Mouse (Mus musculus): ENCODE data around the gene Mad1l1. TPM values are rescaled to one million over a fixed set of nuclear protein-coding genes. Genes with fewer than 3 reads are reported as not detected.
A peak's percentile ranks its signal among the peaks of the same experiment; 100 is the strongest.

Gene Mad1l1
- polyA plus RNA-seq, 1 experiment from 2014 or later = 25.2 TPM

DNA sequence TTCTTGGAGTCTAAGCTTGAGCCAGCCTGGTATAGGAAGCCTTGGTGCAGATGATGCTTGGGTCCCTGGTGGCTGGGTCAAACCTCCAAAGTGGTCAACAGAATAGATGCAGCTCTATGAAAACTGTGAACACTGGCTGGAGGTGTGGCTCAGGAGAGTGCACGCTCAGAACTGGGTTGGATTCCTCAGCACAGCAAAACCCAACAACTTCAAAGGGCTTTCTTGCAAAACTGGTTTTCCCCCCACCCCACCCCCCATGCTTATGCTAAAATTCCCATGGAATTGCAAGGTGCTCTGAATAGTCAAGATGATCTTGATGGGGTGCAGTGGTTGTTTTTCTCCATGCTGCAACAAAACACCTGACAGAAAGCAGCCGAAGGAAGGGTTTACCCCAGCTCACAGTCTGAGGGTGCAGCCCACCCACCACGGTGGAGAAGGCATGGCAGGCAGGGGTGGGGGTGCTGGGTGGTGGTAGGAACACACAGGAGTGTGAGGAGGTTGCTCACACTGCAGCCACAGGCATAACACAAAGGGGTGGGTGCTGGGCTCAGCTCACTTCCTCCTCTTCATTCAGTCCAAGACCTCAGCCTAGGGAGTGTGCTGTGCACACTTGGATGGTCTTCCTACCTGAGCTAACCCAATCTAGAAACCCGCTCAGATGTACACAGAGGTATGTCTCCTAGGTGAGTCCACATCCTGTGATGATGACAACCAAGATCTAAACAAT, 197.5 kb downstream of the Mad1l1 start:
- no peak for ATAC-seq (ENCODE audit: extremely low read depth, insufficient number of reproducible peaks, low FRiP score, low TSS enrichment)
- Histone ChIP-seq H3K4me3 (no peak overlapping the region), H3K9me3 (no peaks in the 10 kb centered on the region), H3K4me1 (no peaks in the 10 kb centered on the region), H3K27me3 (replicated peaks) (no peaks in the 10 kb centered on the region), H3K4me2 (no peak overlapping the region), H3K27ac (replicated peaks) (no peak overlapping the region), H3K9ac (no peak overlapping the region), H3K36me3 (no peaks in the 10 kb centered on the region)
- 71% methylated on average over 4 of the region's 4 CpGs for WGBS

GRCm38 (mm10) chr5:140123194-140123593, 198.2 kb downstream of the Mad1l1 start:
- Histone ChIP-seq H3K4me2 (no peak overlapping the region), H3K27ac (replicated peaks) (no peak overlapping the region)
- ATAC-seq (ENCODE audit: extremely low read depth, insufficient number of reproducible peaks, low FRiP score, low TSS enrichment) = no peak

GRCm38 (mm10) chr5:140121966-140122365, 199.4 kb downstream of the Mad1l1 start:
- no peak for ATAC-seq (ENCODE audit: extremely low read depth, insufficient number of reproducible peaks, low FRiP score, low TSS enrichment)
- Histone ChIP-seq H3K36me3 (peaks cover under 1% of the 10 kb centered on the region; the same call in 1 of the 2 replicates), H3K4me3 (no peak overlapping the region), H3K9ac (no peak overlapping the region), H3K27me3 (replicated peaks) (no peaks in the 10 kb centered on the region), H3K4me2 (no peak overlapping the region), H3K4me1 (peaks cover 4% of the 10 kb centered on the region), H3K9me3 (no peaks in the 10 kb centered on the region), H3K27ac (replicated peaks) (no peak overlapping the region)
- 88% methylated on average over 3 of the region's 3 CpGs for WGBS

More at GRCm38 (mm10) chr5:140123194-140123593, 198.2 kb downstream of the Mad1l1 start:
- Histone ChIP-seq H3K9me3 (no peaks in the 10 kb centered on the region), H3K9ac (no peak overlapping the region), H3K4me3 (no peak overlapping the region), H3K36me3 (no peaks in the 10 kb centered on the region), H3K4me1 (no peaks in the 10 kb centered on the region), H3K27me3 (replicated peaks) (no peaks in the 10 kb centered on the region)
- WGBS = 48% methylated on average over 5 of the region's 5 CpGs

DNA sequence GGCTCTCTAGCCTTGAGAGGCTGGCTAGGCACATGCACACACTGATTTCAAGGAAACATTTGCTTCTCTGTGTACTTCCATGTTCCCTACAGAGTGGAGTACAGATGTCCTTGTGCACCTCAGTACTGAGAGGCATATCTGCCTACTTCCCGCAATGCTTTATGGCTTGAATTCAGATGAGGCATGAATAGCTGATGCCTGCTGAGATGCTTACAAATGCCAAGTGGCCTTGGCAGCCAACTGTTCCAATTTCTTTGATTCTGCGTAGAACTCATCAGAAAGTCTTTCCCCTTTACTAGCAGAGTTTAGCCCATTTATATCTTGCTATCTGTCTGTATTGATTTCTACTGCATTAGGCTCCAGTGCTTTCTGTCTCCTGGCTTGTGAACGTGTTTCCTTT, 202.4 kb downstream of the Mad1l1 start:
- no peak for ATAC-seq (ENCODE audit: extremely low read depth, insufficient number of reproducible peaks, low FRiP score, low TSS enrichment)
- Histone ChIP-seq H3K4me2 (no peak overlapping the region), H3K4me3 (no peak overlapping the region), H3K9me3 (no peaks in the 10 kb centered on the region), H3K36me3 (peaks cover 3% of the 10 kb centered on the region; the same call in 1 of the 2 replicates), H3K9ac (no peak overlapping the region), H3K27me3 (replicated peaks) (no peaks in the 10 kb centered on the region), H3K27ac (replicated peaks) (no peak overlapping the region), H3K4me1 (peaks cover 31% of the 10 kb centered on the region)
- 89% methylated on average over 3 of the region's 3 CpGs for WGBS

DNA sequence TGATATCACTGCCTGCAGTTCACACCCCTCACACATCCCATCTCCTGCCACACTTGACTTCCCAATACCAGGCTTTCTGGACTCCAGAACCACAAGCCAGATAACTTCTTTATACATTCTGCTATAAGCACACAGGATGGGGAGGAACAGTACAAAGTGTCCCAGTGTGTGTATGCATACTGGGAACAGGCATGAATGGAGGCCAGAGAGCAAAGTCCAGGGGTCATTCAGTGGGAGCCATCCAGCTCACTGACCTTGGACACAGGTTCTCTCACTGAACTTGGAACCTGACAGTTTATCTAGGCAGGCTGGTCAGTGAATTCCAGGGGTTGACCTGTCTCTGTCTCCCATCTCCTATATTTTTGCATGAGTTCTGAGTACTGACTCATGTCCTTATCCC, 203.4 kb downstream of the Mad1l1 start:
- H3K4me3 ChIP-seq = no peak overlapping the region
- H3K36me3 ChIP-seq = peaks cover 3% of the 10 kb centered on the region; the same call in 1 of the 2 replicates
- ATAC-seq (ENCODE audit: extremely low read depth, insufficient number of reproducible peaks, low FRiP score, low TSS enrichment) = no peak
- H3K4me2 ChIP-seq = no peak overlapping the region
- no peaks in the 10 kb centered on the region for H3K9me3 ChIP-seq
- no peak overlapping the region for H3K9ac ChIP-seq
- peaks cover 31% of the 10 kb centered on the region for H3K4me1 ChIP-seq
- no peaks in the 10 kb centered on the region for H3K27me3 ChIP-seq (replicated peaks)
- H3K27ac ChIP-seq (replicated peaks) = no peak overlapping the region

DNA sequence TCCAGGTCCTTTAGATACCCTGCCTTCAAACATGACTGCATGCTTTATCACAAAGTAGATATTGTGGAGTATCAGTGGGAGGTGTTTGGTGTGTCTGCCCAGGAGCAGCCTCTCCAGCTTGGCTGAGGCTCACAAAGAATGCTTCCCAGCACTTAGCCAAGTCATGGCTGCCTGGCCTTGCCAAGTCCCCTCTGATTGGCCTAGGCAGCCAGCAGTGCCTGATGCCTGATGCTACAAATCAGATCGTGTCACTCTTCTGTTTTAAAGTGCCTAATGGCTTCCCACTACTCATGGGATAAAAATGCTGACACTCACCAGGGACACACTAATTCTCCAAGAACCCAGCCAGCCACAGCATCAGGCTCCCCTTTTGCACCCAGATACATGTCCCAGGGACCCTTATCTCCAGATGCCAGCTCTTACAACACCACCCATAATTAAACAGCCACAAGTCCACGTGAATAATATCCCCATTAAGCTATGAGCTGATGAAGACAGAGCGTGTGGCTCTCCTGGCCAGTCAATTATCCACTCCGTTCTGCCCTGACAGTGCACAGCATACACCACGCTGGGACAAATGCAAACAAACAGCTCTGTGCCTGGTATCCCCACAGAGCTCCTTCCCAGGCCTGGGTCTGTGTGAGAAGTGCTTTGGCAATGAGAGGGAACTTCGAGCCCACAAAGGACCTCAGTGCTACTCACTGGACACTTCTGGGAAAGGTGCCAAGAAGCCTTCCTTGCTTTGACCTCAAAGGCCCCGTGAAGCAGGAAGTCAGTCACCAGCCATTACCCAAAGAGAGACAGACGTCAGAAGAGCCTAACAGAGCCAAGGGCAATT, 205.7 kb downstream of the Mad1l1 start:
- H3K4me1 ChIP-seq = peaks cover 34% of the 10 kb centered on the region
- no peak overlapping the region for H3K4me3 ChIP-seq
- no peaks in the 10 kb centered on the region for H3K27me3 ChIP-seq (replicated peaks)
- H3K27ac ChIP-seq (replicated peaks) = peak overlapping the region; percentile 84
- no peak overlapping the region for H3K9ac ChIP-seq
- 18% methylated on average over 8 of the region's 8 CpGs for WGBS
- peaks cover 8% of the 10 kb centered on the region for H3K36me3 ChIP-seq
- peak; percentile 59; the same call in 1 of the 2 replicates for ATAC-seq (ENCODE audit: extremely low read depth, insufficient number of reproducible peaks, low FRiP score, low TSS enrichment)
- H3K9me3 ChIP-seq = no peaks in the 10 kb centered on the region
- H3K4me2 ChIP-seq = no peak overlapping the region

GRCm38 (mm10) chr5:140114512-140115060, 206.8 kb downstream of the Mad1l1 start:
- ATAC-seq (ENCODE audit: extremely low read depth, insufficient number of reproducible peaks, low FRiP score, low TSS enrichment) = no peak
- WGBS = 78% methylated on average over 3 of the region's 3 CpGs
- Histone ChIP-seq H3K27ac (replicated peaks) (peak overlapping the region; percentile 84), H3K4me1 (peaks cover 39% of the 10 kb centered on the region), H3K4me3 (no peak overlapping the region), H3K9ac (no peak overlapping the region), H3K9me3 (no peaks in the 10 kb centered on the region), H3K4me2 (no peak overlapping the region), H3K36me3 (peaks cover 11% of the 10 kb centered on the region), H3K27me3 (replicated peaks) (no peaks in the 10 kb centered on the region)

DNA sequence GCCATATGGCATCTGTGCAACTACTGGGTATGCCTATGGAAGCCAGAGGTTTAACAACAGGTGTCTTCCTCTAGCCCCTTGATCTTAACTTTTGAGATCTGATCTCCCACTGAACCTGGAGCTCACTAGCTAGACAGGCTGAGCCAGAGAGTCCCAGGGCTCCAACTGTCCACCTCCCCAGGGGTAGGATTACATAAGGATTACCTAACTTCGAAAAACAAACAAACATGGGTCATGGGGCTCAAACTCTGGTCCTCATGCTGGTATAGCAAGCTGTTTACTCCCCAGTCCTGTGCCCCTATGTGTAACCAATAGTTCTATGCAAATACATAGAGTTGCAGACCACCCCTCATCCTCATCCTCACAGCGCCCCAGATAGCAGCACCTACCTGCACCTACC, 208.1 kb downstream of the Mad1l1 start:
- H3K4me2 ChIP-seq = no peak overlapping the region
- ATAC-seq (ENCODE audit: extremely low read depth, insufficient number of reproducible peaks, low FRiP score, low TSS enrichment) = no peak
- peaks cover 14% of the 10 kb centered on the region for H3K36me3 ChIP-seq
- WGBS = 85% methylated on average over 2 of the region's 2 CpGs
- no peak overlapping the region for H3K27ac ChIP-seq (replicated peaks)
- H3K9ac ChIP-seq = no peak overlapping the region
- H3K4me3 ChIP-seq = no peak overlapping the region
- H3K4me1 ChIP-seq = peaks cover 39% of the 10 kb centered on the region
- H3K27me3 ChIP-seq (replicated peaks) = no peaks in the 10 kb centered on the region
- H3K9me3 ChIP-seq = no peaks in the 10 kb centered on the region

GRCm38 (mm10) chr5:140110024-140110423, 211.3 kb downstream of the Mad1l1 start:
- 46% methylated on average over 3 of the region's 3 CpGs for WGBS
- Histone ChIP-seq H3K9ac (no peak overlapping the region), H3K27me3 (replicated peaks) (no peaks in the 10 kb centered on the region), H3K4me3 (no peak overlapping the region), H3K9me3 (no peaks in the 10 kb centered on the region), H3K4me2 (no peak overlapping the region), H3K4me1 (peaks cover 16% of the 10 kb centered on the region), H3K36me3 (peaks cover 12% of the 10 kb centered on the region; the same call in 1 of the 2 replicates), H3K27ac (replicated peaks) (no peak overlapping the region)
- no peak for ATAC-seq (ENCODE audit: extremely low read depth, insufficient number of reproducible peaks, low FRiP score, low TSS enrichment)

DNA sequence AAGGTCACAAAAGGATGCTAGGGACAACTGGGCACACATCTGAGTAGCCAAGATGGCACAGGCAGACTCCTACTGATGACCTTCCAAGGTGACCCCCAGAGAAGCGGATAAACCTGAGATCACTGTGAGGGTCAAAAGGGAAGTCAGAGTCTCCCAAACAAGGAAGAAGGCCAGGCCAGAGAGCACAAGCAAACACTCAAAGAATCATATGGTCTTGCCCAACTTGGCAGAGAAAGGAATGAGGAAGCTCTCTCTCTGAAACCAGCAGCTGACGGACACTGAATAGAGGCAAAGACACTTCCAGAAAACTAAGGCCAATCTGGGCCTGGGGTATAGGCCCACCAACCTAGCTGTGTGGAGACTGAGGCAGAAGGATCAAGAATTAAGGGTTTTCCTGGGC, 213.4 kb downstream of the Mad1l1 start:
- 0 out of 2 replicates have a peak, but pooled peaks cover 9% of the 10 kb centered on the region for H3K4me1 ChIP-seq
- H3K4me3 ChIP-seq = no peak overlapping the region
- peaks cover 15% of the 10 kb centered on the region; the same call in 1 of the 2 replicates for H3K36me3 ChIP-seq
- 86% methylated on average over 2 of the region's 2 CpGs for WGBS
- no peaks in the 10 kb centered on the region for H3K9me3 ChIP-seq
- ATAC-seq (ENCODE audit: extremely low read depth, insufficient number of reproducible peaks, low FRiP score, low TSS enrichment) = no peak
- H3K4me2 ChIP-seq = no peak overlapping the region
- H3K27me3 ChIP-seq (replicated peaks) = no peaks in the 10 kb centered on the region
- H3K9ac ChIP-seq = no peak overlapping the region
- no peak overlapping the region for H3K27ac ChIP-seq (replicated peaks)

DNA sequence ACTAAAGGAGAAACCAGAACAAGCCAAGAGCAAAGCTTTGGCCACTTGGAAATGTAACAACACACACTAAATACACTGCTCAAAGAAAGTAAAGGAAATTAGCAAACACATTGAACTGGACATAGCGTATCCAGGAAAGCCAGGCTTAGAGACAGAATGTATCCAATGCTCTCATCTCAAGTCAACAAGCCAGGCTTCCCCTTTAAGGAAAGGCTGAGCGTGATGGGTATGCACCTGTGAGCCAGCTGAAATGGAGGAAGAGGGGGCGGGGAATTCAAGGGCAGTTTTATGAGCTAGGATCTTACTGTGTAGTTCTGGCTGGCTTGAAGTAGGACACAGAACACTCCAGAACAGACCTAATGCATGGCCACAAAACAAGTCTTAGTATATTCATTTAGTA, 215.3 kb downstream of the Mad1l1 start:
- no peak for ATAC-seq (ENCODE audit: extremely low read depth, insufficient number of reproducible peaks, low FRiP score, low TSS enrichment)
- Histone ChIP-seq H3K27ac (replicated peaks) (no peak overlapping the region), H3K27me3 (replicated peaks) (no peaks in the 10 kb centered on the region), H3K9ac (no peak overlapping the region), H3K4me1 (0 out of 2 replicates have a peak, but pooled peaks cover 9% of the 10 kb centered on the region), H3K4me3 (no peak overlapping the region), H3K9me3 (no peaks in the 10 kb centered on the region), H3K36me3 (peaks cover 11% of the 10 kb centered on the region; the same call in 1 of the 2 replicates), H3K4me2 (no peak overlapping the region)
- 84% methylated on average over 3 of the region's 3 CpGs for WGBS

All from heart, embryonic 13.5 days (tissue).